20 mouse cellular contexts compared by ENCODE assay signal in genomic region chr5:138840981-138841380, GRCm38 (mm10). TPM values are rescaled to one million over a fixed set of nuclear protein-coding genes. Genes with fewer than 3 reads are reported as not detected.
"Had no signal": no experiment of that assay in that cellular context is flagged by ENCODE, and none has a peak within 500 bp of the region (broad histone marks: within the 10 kb centered on the region; RNA-seq: fewer than 3 reads in every experiment).

No protein-coding gene starts in this region.

- H3K4me3 ChIP-seq: lung, embryonic 15.5 days; megakaryocyte, embryonic 14.5 days; midbrain, embryonic 13.5 days; midbrain, embryonic 15.5 days; neural tube, embryonic 12.5 days; stomach, embryonic 15.5 days had no signal

- H3K36me3 ChIP-seq: lung, embryonic 15.5 days; midbrain, embryonic 13.5 days; midbrain, embryonic 15.5 days; neural tube, embryonic 12.5 days; stomach, embryonic 15.5 days had no signal

- DNase-seq: lung, adult 2 months; lung, postnatal 14 days; lung, postnatal 36 days; right cerebral cortex, postnatal 14 days; thymus, adult 2 months; thymus, postnatal 25 days; thymus, postnatal 4 days had no signal

- H3K27me3 ChIP-seq: lung, embryonic 15.5 days; midbrain, embryonic 13.5 days; midbrain, embryonic 15.5 days; neural tube, embryonic 12.5 days; stomach, embryonic 15.5 days had no signal

- H3K27ac ChIP-seq: lung, embryonic 15.5 days; macrophage; midbrain, embryonic 13.5 days; midbrain, embryonic 15.5 days; neural tube, embryonic 12.5 days; stomach, embryonic 15.5 days; stomach, postnatal 0 days had no signal

- H3K4me1 ChIP-seq: lung, embryonic 15.5 days; midbrain, embryonic 13.5 days; midbrain, embryonic 15.5 days; neural tube, embryonic 12.5 days; stomach, embryonic 15.5 days had no signal

RNA-seq across cellular contexts. Expression of gene Gm5294, which starts 21.1 kb away (rescaled TPM):
- polyA plus RNA-seq: lung, adult 2 months; lung, embryonic 15.5 days; lung, postnatal 0 days; macrophage; midbrain, embryonic 11.5 days; midbrain, embryonic 13.5 days; midbrain, embryonic 15.5 days; neural tube, embryonic 12.5 days; neural tube, embryonic 14.5 days; spleen, adult 2 months; stomach, embryonic 15.5 days; stomach, postnatal 0 days; urinary bladder, adult 2 months had no signal
